Mouse (Mus musculus): ENCODE results near the gene Pced1b. TPM values are rescaled to one million over a fixed set of nuclear protein-coding genes. Genes with fewer than 3 reads are reported as not detected.

Pced1b gene
- polyA plus RNA-seq, 1 experiment, result 8.3 TPM

GRCm38 (mm10) chr15:97247791-97248161 is 869 bp downstream of the Pced1b start:
- Histone ChIP-seq H3K36me3 (ENCODE audit: control insufficient read depth, insufficient read depth, low read length) (no peaks in the 10 kb centered on the region), H3K27ac (ENCODE audit: control insufficient read depth, insufficient read depth, low read depth, low read length) (peak overlapping the region; percentile 7; the same call in 1 of the 2 replicates), H3K4me3 (ENCODE audit: control insufficient read depth, low read depth, low read length) (peak overlapping the region; percentile 75), H3K27me3 (ENCODE audit: control insufficient read depth, insufficient read depth, low read length) (no peaks in the 10 kb centered on the region), H3K4me1 (ENCODE audit: control insufficient read depth, insufficient read depth, low read length) (no peaks in the 10 kb centered on the region; the same call in 1 of the 2 replicates)
- TF ChIP-seq CTCF (IDR thresholded peaks at IDR 0.05; ENCODE audit: control insufficient read depth, insufficient read depth, insufficient replicate concordance, low read depth, low read length) (no peak), POLR2A (IDR thresholded peaks at IDR 0.05; ENCODE audit: control insufficient read depth, low read depth, low read length) (no peak)

- peak overlapping the region; percentile 75; the same call in 1 of the 2 replicates for H3K4me3 ChIP-seq (ENCODE audit: control insufficient read depth, low read depth, low read length)
Measured at GRCm38 (mm10) chr15:97248296-97248695, 1.4 kb downstream of the Pced1b start.

GRCm38 (mm10) chr15:97249322-97249721 is 2.4 kb downstream of the Pced1b start:
- no peak overlapping the region for H3K27ac ChIP-seq (ENCODE audit: control insufficient read depth, insufficient read depth, low read depth, low read length)
- peaks cover 4% of the 10 kb centered on the region; the same call in 1 of the 2 replicates for H3K4me1 ChIP-seq (ENCODE audit: control insufficient read depth, insufficient read depth, low read length)
- H3K27me3 ChIP-seq (ENCODE audit: control insufficient read depth, insufficient read depth, low read length), result no peaks in the 10 kb centered on the region
- H3K4me3 ChIP-seq (ENCODE audit: control insufficient read depth, low read depth, low read length), result no peak overlapping the region
- H3K36me3 ChIP-seq (ENCODE audit: control insufficient read depth, insufficient read depth, low read length), result no peaks in the 10 kb centered on the region
- TF ChIP-seq CTCF (IDR thresholded peaks at IDR 0.05; ENCODE audit: control insufficient read depth, insufficient read depth, insufficient replicate concordance, low read depth, low read length) (no peak), POLR2A (IDR thresholded peaks at IDR 0.05; ENCODE audit: control insufficient read depth, low read depth, low read length) (no peak)

More at GRCm38 (mm10) chr15:97248296-97248695, 1.4 kb downstream of the Pced1b start:
- H3K27ac ChIP-seq (ENCODE audit: control insufficient read depth, insufficient read depth, low read depth, low read length), result no peak overlapping the region
- no peak for TF ChIP-seq POLR2A (IDR thresholded peaks at IDR 0.05; ENCODE audit: control insufficient read depth, low read depth, low read length)
- no peak for TF ChIP-seq CTCF (IDR thresholded peaks at IDR 0.05; ENCODE audit: control insufficient read depth, insufficient read depth, insufficient replicate concordance, low read depth, low read length)
- no peaks in the 10 kb centered on the region for H3K36me3 ChIP-seq (ENCODE audit: control insufficient read depth, insufficient read depth, low read length)
- H3K27me3 ChIP-seq (ENCODE audit: control insufficient read depth, insufficient read depth, low read length), result no peaks in the 10 kb centered on the region
- no peaks in the 10 kb centered on the region; the same call in 1 of the 2 replicates for H3K4me1 ChIP-seq (ENCODE audit: control insufficient read depth, insufficient read depth, low read length)

- Histone ChIP-seq H3K4me3 (ENCODE audit: control insufficient read depth, low read depth, low read length) (no peak overlapping the region), H3K36me3 (ENCODE audit: control insufficient read depth, insufficient read depth, low read length) (no peaks in the 10 kb centered on the region), H3K4me1 (ENCODE audit: control insufficient read depth, insufficient read depth, low read length) (peaks cover 4% of the 10 kb centered on the region; the same call in 1 of the 2 replicates), H3K27ac (ENCODE audit: control insufficient read depth, insufficient read depth, low read depth, low read length) (no peak overlapping the region), H3K27me3 (ENCODE audit: control insufficient read depth, insufficient read depth, low read length) (no peaks in the 10 kb centered on the region)
- TF ChIP-seq POLR2A (IDR thresholded peaks at IDR 0.05; ENCODE audit: control insufficient read depth, low read depth, low read length) (no peak), CTCF (IDR thresholded peaks at IDR 0.05; ENCODE audit: control insufficient read depth, insufficient read depth, insufficient replicate concordance, low read depth, low read length) (no peak)
Measured at GRCm38 (mm10) chr15:97252493-97253034, 5.7 kb downstream of the Pced1b start.

- Histone ChIP-seq H3K27me3 (ENCODE audit: control insufficient read depth, insufficient read depth, low read length) (no peaks in the 10 kb centered on the region), H3K4me1 (ENCODE audit: control insufficient read depth, insufficient read depth, low read length) (peaks cover 4% of the 10 kb centered on the region; the same call in 1 of the 2 replicates), H3K36me3 (ENCODE audit: control insufficient read depth, insufficient read depth, low read length) (no peaks in the 10 kb centered on the region), H3K27ac (ENCODE audit: control insufficient read depth, insufficient read depth, low read depth, low read length) (no peak overlapping the region), H3K4me3 (ENCODE audit: control insufficient read depth, low read depth, low read length) (no peak overlapping the region)
- TF ChIP-seq CTCF (IDR thresholded peaks at IDR 0.05; ENCODE audit: control insufficient read depth, insufficient read depth, insufficient replicate concordance, low read depth, low read length) (no peak), POLR2A (IDR thresholded peaks at IDR 0.05; ENCODE audit: control insufficient read depth, low read depth, low read length) (no peak)
Measured at GRCm38 (mm10) chr15:97254375-97254774, 7.5 kb downstream of the Pced1b start.

GRCm38 (mm10) chr15:97255800-97256199 is 8.9 kb downstream of the Pced1b start:
- no peaks in the 10 kb centered on the region for H3K27me3 ChIP-seq (ENCODE audit: control insufficient read depth, insufficient read depth, low read length)
- H3K27ac ChIP-seq (ENCODE audit: control insufficient read depth, insufficient read depth, low read depth, low read length), result no peak overlapping the region
- no peak overlapping the region for H3K4me3 ChIP-seq (ENCODE audit: control insufficient read depth, low read depth, low read length)
- no peaks in the 10 kb centered on the region for H3K36me3 ChIP-seq (ENCODE audit: control insufficient read depth, insufficient read depth, low read length)
- no peak for TF ChIP-seq POLR2A (IDR thresholded peaks at IDR 0.05; ENCODE audit: control insufficient read depth, low read depth, low read length)
- TF ChIP-seq CTCF (IDR thresholded peaks at IDR 0.05; ENCODE audit: control insufficient read depth, insufficient read depth, insufficient replicate concordance, low read depth, low read length), result no peak
- peaks cover 4% of the 10 kb centered on the region; the same call in 1 of the 2 replicates for H3K4me1 ChIP-seq (ENCODE audit: control insufficient read depth, insufficient read depth, low read length)

GRCm38 (mm10) chr15:97256411-97256810 is 9.5 kb downstream of the Pced1b start:
- peaks cover 4% of the 10 kb centered on the region; the same call in 1 of the 2 replicates for H3K4me1 ChIP-seq (ENCODE audit: control insufficient read depth, insufficient read depth, low read length)
- no peak overlapping the region for H3K27ac ChIP-seq (ENCODE audit: control insufficient read depth, insufficient read depth, low read depth, low read length)
- TF ChIP-seq POLR2A (IDR thresholded peaks at IDR 0.05; ENCODE audit: control insufficient read depth, low read depth, low read length) (no peak), CTCF (IDR thresholded peaks at IDR 0.05; ENCODE audit: control insufficient read depth, insufficient read depth, insufficient replicate concordance, low read depth, low read length) (no peak)
- no peaks in the 10 kb centered on the region for H3K36me3 ChIP-seq (ENCODE audit: control insufficient read depth, insufficient read depth, low read length)
- no peaks in the 10 kb centered on the region for H3K27me3 ChIP-seq (ENCODE audit: control insufficient read depth, insufficient read depth, low read length)
- H3K4me3 ChIP-seq (ENCODE audit: control insufficient read depth, low read depth, low read length), result no peak overlapping the region

All from testis, adult 2 months (tissue).